Mouse (Mus musculus) heart, adult 2 months (tissue): ENCODE measurements around the gene Elmo1. TPM values are rescaled to one million over a fixed set of nuclear protein-coding genes. Genes with fewer than 3 reads are reported as not detected.

Source experiments
- DNase-seq, 2 experiments: peaks; one replicate each; pipeline ENCODE4 v3.0.0; 2021
- H3K27ac ChIP-seq: fragments of 200-600 bp; 2 replicates; pipeline ENCODE4 v1.8.1; 2022
- H3K27me3 ChIP-seq: fragments of 200-500 bp; 2 replicates; pipeline ENCODE4 v1.6.1; 2012; ENCODE audit warnings: mild to moderate bottlenecking, low read length, inconsistent platforms, mixed read lengths; ENCODE audit not compliant: control insufficient read depth, insufficient read depth
- H3K36me3 ChIP-seq: fragments of 200-500 bp; 2 replicates; pipeline ENCODE4 v1.6.1; 2012; ENCODE audit warnings: low read length, inconsistent platforms; ENCODE audit not compliant: control insufficient read depth, insufficient read depth
- H3K4me1 ChIP-seq: fragments of 200-500 bp; 2 replicates; pipeline ENCODE4 v1.6.1; 2011; ENCODE audit warnings: low read length; ENCODE audit not compliant: control insufficient read depth, insufficient read depth
- H3K4me3 ChIP-seq: fragments of 200-600 bp; 2 replicates; pipeline ENCODE4 v1.8.1; 2022
- H3K79me2 ChIP-seq: fragments of 200-500 bp; replicated peaks from 2 replicates; pipeline ENCODE4 v1.6.1; 2012; ENCODE audit warnings: mild to moderate bottlenecking, inconsistent platforms, low read length, moderate library complexity, mixed read lengths; ENCODE audit not compliant: control insufficient read depth, insufficient read depth
- H3K9ac ChIP-seq: fragments of 200-500 bp; 2 replicates; pipeline ENCODE4 v1.6.1; 2012; ENCODE audit warnings: low read depth, mild to moderate bottlenecking, control low read depth, inconsistent platforms, low read length, mixed read lengths
- CTCF ChIP-seq: fragments of 200-600 bp; IDR thresholded peaks from 2 replicates; pipeline ENCODE4 v1.8.1; 2022; ENCODE audit warnings: antibody characterized with exemption, mild to moderate bottlenecking, moderate library complexity
- EP300 ChIP-seq: fragments of 200-500 bp; IDR thresholded peaks from 2 replicates; pipeline ENCODE4 v1.6.1; 2011; ENCODE audit warnings: low read depth, low read length, control low read depth; ENCODE audit not compliant: insufficient read depth
- POLR2A ChIP-seq: fragments of 200-500 bp; IDR thresholded peaks from 2 replicates; pipeline ENCODE4 v1.6.1; 2011; ENCODE audit warnings: mild to moderate bottlenecking, low read depth, low read length, control low read depth; ENCODE audit not compliant: insufficient read depth
- WGBS: fragments of 180-500 bp; shearing (Covaris S2); methylation state at CpG from one replicate; pipeline ENCODE4 v1.1.7; 2018; 5-methylcytosine and 5-hydroxymethylcytosine counted together
- intact Hi-C: fragments of 180-260 bp; cut with DNase I; formaldehyde crosslinking; loops from one replicate; pipeline ENCODE4 v1.15.1; 2025
- polyA plus RNA-seq: library from polyadenylated mRNA; depleted of rRNA; stranded (reverse); fragments of >200 nt; gene quantifications from 2 replicates; pipeline ENCODE4 v1.2.3, GENCODE M21; 2012
- total RNA-seq, 2 experiments: library from RNA; stranded (reverse); gene quantifications; 2 replicates each; pipeline ENCODE4 v1.2.3; 2021

Gene Elmo1
- total and polyA plus RNA-seq, 3 experiments, result 7.0 to 9.1 (median 7.1) TPM

- H3K4me3 ChIP-seq, result no peak overlapping the region
- intact Hi-C loops, result no loop called here
- H3K27ac ChIP-seq, result no peak overlapping the region
- H3K9ac ChIP-seq, result no peak overlapping the region
- no peaks in the 10 kb centered on the region; the same call in 1 of the 2 replicates for H3K36me3 ChIP-seq
- H3K27me3 ChIP-seq, result no peaks in the 10 kb centered on the region
- 85% methylated on average over 6 of the region's 6 CpGs for WGBS
- no peak for TF ChIP-seq CTCF
- TF ChIP-seq POLR2A, result no peak
- no peak for TF ChIP-seq EP300
- no peaks in the 10 kb centered on the region for H3K79me2 ChIP-seq
- DNase-seq, result no peak
- H3K4me1 ChIP-seq, result no peaks in the 10 kb centered on the region
Measured at GRCm38 (mm10) chr13:20286680-20287079, 196.3 kb downstream of the Elmo1 start.

DNA sequence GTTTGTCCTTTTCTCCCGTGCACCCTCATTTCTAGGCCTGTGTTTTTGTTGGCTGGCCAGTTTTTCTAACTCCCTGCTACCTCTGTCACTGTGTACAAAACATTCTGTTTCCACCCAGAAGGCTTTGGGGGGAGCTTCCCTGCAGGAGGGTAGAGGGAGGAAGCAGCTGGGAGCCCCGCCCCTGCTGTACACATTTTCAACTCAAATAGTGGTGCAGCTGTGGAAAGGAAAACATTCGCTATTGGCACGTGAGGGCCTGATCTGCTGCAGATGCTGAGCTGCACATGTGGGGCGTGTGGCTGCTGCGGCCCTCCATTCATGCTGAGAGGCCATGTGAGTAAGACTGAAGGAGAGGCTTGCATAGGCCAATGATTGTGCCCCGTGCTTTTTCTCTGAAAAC, 198.0 kb downstream of the Elmo1 start:
- 36% methylated on average over 7 of the region's 7 CpGs for WGBS
- Histone ChIP-seq H3K27me3 (no peaks in the 10 kb centered on the region), H3K4me1 (peaks cover 3% of the 10 kb centered on the region; the same call in 1 of the 2 replicates), H3K4me3 (no peak overlapping the region), H3K9ac (no peak overlapping the region), H3K36me3 (no peaks in the 10 kb centered on the region; the same call in 1 of the 2 replicates), H3K79me2 (no peaks in the 10 kb centered on the region), H3K27ac (no peak overlapping the region)
- TF ChIP-seq POLR2A, result no peak
- peak; percentile 60; the same call in 1 of the 2 replicates for TF ChIP-seq EP300
- peak; percentile 52 to 71 for DNase-seq
- intact Hi-C loops, result no loop called here

DNA sequence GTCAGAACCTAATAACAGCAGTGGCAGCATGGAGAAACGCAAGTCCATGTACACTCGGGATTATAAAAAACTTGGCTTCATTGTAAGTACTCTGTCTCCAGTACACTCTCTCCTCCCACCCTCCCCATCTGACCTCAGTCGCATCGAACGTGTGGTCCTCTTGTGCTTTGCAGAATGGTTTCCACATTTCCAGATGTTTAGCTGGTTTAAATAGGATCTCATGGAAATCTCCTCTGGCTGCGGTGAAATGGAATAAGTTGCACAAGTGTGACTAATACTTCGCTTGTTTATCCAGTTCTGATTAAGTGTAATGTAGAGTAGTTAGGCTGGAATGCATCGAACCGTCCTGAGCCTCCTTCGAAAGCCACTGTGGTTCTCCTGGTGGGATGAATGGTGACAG, 200.0 kb downstream of the Elmo1 start:
- WGBS, result 60% methylated on average over 10 of the region's 10 CpGs
- Histone ChIP-seq H3K9ac (no peak overlapping the region), H3K79me2 (no peaks in the 10 kb centered on the region), H3K4me3 (no peak overlapping the region), H3K4me1 (peaks cover 3% of the 10 kb centered on the region; the same call in 1 of the 2 replicates), H3K27me3 (no peaks in the 10 kb centered on the region), H3K36me3 (no peaks in the 10 kb centered on the region; the same call in 1 of the 2 replicates), H3K27ac (peak overlapping the region; percentile 15; the same call in 1 of the 2 replicates)
- intact Hi-C loops, result loop anchor here (5.0 kb wide), 1 partner anchor 253 kb away; no protein-coding TSS in a partner anchor
- peak in 1 of 2 experiments; percentile 38 for DNase-seq
- TF ChIP-seq EP300 (no peak), POLR2A (no peak), CTCF (no peak)

DNA sequence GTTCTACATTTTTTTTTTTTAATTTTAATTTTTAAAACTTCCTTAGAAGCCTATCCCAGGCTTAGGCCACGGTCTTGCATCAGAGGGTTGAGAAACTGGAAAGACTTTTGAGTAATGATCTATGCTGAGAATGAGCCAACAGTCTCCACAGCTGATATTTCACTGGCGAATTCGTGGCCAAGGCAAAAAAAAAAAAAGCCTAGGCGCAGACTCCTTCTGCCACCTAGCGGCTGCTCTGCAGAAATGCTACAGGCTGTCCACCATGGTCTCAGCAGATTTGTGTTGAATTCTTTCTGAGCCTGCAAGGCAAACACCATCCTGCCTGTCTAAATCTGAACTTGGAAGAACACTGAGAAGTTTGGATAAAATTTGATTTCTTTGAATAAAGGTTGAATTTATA, 202.0 kb downstream of the Elmo1 start:
- intact Hi-C loops, result loop anchor here (1.0 to 5.0 kb wide), 2 partner anchors 255 to 594 kb away; no protein-coding TSS in a partner anchor
- DNase-seq, result peak; percentile 43 to 49
- no peak overlapping the region for H3K9ac ChIP-seq
- TF ChIP-seq POLR2A (no peak), EP300 (peak; percentile 83; the same call in 1 of the 2 replicates), CTCF (peak; percentile 96; the same call in 1 of the 2 replicates)
- 2% methylated on average over 5 of the region's 5 CpGs for WGBS
- no peak overlapping the region for H3K27ac ChIP-seq
- no peaks in the 10 kb centered on the region; the same call in 1 of the 2 replicates for H3K36me3 ChIP-seq
- no peaks in the 10 kb centered on the region for H3K79me2 ChIP-seq
- H3K4me3 ChIP-seq, result no peak overlapping the region
- H3K27me3 ChIP-seq, result no peaks in the 10 kb centered on the region
- H3K4me1 ChIP-seq, result peaks cover 3% of the 10 kb centered on the region; the same call in 1 of the 2 replicates

- no peak for DNase-seq
- WGBS, result 74% methylated on average over 16 of the region's 16 CpGs
- Histone ChIP-seq H3K4me3 (no peak overlapping the region), H3K27ac (no peak overlapping the region), H3K4me1 (peaks cover 3% of the 10 kb centered on the region; the same call in 1 of the 2 replicates), H3K79me2 (no peaks in the 10 kb centered on the region), H3K36me3 (no peaks in the 10 kb centered on the region), H3K9ac (no peak overlapping the region), H3K27me3 (no peaks in the 10 kb centered on the region)
- TF ChIP-seq CTCF (no peak), EP300 (no peak), POLR2A (no peak)
- intact Hi-C loops, result no loop called here
Measured at GRCm38 (mm10) chr13:20295278-20295970, 205.0 kb downstream of the Elmo1 start.

DNA sequence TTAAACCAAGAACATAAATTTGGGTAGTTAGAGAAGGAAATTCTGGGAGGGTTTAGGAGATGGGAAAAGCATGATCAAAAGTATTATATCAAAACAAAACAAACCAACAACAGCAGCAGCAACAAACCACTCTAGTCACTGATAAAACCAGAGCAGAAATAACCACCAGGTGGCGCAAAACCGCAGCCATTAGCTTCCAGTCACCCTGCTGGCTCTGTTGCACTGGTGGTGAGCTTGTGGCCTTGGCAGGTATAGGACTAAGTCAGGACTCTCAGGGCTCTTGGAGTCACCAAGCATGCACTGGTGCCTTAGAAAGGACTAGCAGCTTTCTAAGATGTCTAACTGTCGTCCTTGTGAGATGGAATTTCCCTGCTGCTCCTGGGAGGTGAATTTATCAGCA, 207.4 kb downstream of the Elmo1 start:
- Histone ChIP-seq H3K27ac (no peak overlapping the region), H3K36me3 (no peaks in the 10 kb centered on the region), H3K9ac (no peak overlapping the region), H3K27me3 (no peaks in the 10 kb centered on the region), H3K79me2 (no peaks in the 10 kb centered on the region), H3K4me3 (no peak overlapping the region), H3K4me1 (no peaks in the 10 kb centered on the region)
- DNase-seq, result peak; percentile 25 to 50
- intact Hi-C loops, result loop anchor here (2.0 kb wide), 1 partner anchor 737 kb away; no protein-coding TSS in a partner anchor
- no peak for TF ChIP-seq EP300
- no peak for TF ChIP-seq POLR2A
- peak; percentile 85 for TF ChIP-seq CTCF
- 21% methylated on average over 3 of the region's 3 CpGs for WGBS
